Mouse (Mus musculus) monocyte, adult 5-6 weeks (primary cell): Measurements from ENCODE around the gene Ttf1. TPM values are rescaled to one million over a fixed set of nuclear protein-coding genes. Genes with fewer than 3 reads are reported as not detected.

Experiments used
- ATAC-seq: fragments of 153-309, 156-312 bp; replicated peaks from 2 replicates; pipeline ENCODE4 v1.8.0; 2017; ENCODE audit warnings: mild to moderate bottlenecking; ENCODE audit not compliant: low TSS enrichment, insufficient number of reproducible peaks, severe bottlenecking, poor library complexity, low FRiP score
- total RNA-seq: library from RNA; stranded (forward); fragments of 200-1000, 200-491, 200-594 nt; gene quantifications from 3 replicates; pipeline ENCODE4 v1.2.3, GENCODE M21; 2017

Gene Ttf1
- total RNA-seq = 20.0 to 44.0 TPM (median 29.0 TPM) in 3 replicates

- peak; percentile 96 for ATAC-seq
Observed at GRCm38 (mm10) chr2:29060135-29060597, at the start of gene Ttf1. Gene Ttf1, plus strand, starts transcription at chr2:29060262.

DNA sequence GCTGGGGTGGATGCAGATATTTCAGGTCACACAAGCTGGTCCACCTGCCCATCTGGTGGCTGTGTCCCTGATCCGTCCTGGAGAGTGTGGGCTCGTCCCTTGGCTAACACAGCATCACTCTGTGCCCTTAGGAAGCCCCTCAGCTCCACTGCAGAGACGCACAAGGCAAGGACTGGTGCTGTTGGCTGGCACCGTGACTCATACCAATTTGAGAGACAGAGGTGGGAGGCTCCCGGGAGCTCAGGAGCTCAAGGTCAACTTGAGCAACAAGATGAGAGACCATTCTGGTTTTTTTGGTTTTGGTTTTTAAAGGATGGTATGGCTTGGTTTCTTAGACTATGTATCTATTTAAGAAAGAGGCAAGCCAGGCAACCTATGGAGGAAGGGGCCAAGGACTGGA lies 47.5 kb upstream of the Ttf1 start:
- ATAC-seq = no peak

- no peak for ATAC-seq
Observed at GRCm38 (mm10) chr2:29016599-29017587, 43.2 kb upstream of the Ttf1 start.

GRCm38 (mm10) chr2:29018680-29019079 lies 41.4 kb upstream of the Ttf1 start:
- no peak for ATAC-seq

DNA sequence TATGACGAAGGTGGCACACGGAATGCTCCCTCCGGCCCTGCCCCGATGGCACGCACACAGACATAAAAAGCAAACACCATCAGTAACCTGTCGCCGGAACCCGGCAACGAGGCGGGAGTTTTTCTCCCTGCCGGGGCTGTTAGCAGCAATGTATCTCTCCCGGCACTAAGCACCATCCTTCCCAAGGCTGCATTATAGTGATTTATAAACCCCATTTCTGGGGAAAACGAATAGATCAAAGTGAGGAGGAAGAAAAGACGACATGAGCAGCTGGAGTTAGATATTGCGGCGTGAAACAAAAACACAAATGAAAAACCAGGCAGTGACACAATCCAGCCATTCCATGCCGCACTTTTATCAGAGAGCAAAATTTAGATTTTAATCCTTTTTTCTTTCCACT lies 39.0 kb upstream of the Ttf1 start:
- ATAC-seq = no peak

- ATAC-seq = no peak
Observed at GRCm38 (mm10) chr2:29023001-29023400, 37.1 kb upstream of the Ttf1 start.

DNA sequence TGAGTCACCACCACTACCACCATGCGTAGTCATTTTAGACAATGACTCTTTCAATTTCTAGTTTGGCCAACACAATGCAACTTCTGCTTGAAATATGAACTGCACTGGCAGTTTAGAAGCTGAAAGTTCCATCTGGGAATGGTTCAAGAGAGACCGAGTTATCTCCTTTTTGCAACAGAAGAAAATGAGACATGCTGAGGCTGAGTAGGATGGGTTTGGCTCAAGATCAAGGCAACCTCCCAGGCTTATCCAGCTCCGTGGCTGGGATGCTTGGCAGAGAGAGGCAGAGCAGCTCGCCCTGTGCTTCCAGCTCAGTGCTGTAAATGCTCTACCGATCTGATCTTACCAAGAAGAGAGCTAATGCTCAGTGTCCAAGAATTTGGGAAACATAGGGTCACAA lies 34.8 kb upstream of the Ttf1 start:
- ATAC-seq = no peak

DNA sequence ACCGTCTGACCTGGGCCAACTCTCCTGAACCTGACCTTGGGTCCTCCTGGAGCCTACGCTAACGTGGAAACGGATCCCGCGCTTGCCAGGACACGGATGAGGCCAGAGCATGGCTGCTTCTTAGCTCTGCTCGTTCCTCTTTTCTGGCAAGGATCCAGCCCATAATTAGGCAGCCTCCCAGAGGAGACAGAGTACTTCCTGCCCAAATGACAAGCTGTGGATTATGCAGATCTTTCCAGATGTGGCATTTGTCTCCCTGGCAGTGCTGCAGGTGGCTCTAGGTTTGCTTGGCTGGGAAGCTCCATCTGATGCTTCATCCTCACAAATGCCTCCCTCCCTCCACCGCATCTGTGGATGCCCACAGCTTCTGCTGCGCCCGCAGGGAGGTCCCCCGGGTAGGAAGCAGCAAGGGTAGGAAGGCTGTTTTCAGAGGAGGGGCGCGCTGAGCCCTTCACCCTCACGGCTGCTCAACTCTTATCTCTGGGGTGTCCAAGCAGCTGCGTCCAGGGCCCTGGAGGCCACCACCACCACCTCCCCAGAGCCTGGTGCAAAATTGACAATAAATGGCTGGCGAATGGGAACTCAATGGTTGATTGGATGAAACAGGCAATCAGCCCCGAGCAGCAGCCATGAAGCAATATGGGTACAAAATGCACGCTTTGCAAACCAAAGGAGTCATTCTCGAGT lies 29.9 kb upstream of the Ttf1 start:
- no peak for ATAC-seq

DNA sequence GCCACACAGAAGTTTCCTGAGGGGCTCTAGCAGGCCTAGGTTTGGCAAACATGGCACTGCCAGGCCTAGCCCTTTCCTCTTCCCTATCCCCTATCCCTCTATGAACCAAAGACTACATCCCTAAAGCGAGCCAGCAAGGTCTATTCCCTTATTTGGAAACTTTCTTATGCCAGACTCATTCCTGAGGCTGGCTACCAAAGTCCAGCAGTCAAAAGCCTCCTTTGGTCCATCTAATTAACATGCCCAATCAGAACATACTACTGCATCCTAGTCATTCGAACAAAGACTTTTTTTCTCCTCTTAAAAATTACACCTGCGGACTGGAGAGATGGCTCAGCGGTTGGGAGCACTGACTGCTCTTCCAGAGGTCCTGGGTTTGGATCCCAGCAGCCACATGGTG lies 28.1 kb upstream of the Ttf1 start:
- no peak for ATAC-seq

- no peak for ATAC-seq
Observed at GRCm38 (mm10) chr2:29034542-29035475, 25.3 kb upstream of the Ttf1 start.

DNA sequence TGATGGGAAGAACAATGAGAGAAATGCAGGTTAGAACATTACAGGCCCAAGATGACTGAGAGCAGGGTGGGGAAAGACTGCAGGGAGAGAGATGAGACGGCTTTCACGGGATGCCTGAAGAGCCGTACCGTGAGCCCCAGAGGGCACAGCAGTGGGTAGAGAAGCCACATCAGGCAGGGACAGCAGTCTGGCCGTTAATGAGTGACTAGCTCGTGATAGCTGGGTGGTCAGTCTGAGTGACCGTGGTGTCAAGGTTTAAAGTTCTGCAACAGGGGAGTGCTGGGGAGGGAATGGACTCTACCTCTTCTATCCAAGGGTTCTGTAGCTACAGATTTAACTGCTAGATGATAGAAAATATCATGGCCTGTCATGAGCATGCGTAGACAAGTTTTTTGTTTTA lies 24.4 kb upstream of the Ttf1 start:
- no peak for ATAC-seq

DNA sequence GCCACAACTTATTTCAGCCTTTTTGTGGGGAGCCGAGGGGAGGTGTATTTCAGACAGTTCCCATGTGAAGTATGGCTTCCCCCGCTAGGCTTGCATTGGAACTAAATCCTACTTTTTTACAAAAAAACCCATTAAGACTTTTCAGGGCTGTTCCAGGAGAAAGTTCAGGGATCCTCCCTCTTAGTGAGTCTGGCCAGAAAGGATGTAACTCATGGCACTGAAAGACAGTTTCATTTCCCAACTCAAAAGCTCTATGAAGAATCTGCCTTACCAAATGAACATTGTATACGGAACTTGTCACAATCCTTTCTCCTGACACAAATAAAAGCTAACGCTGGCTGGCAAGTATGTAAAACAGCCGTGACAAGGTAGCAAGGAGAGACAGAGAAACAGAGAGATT lies 20.3 kb upstream of the Ttf1 start:
- ATAC-seq = no peak

DNA sequence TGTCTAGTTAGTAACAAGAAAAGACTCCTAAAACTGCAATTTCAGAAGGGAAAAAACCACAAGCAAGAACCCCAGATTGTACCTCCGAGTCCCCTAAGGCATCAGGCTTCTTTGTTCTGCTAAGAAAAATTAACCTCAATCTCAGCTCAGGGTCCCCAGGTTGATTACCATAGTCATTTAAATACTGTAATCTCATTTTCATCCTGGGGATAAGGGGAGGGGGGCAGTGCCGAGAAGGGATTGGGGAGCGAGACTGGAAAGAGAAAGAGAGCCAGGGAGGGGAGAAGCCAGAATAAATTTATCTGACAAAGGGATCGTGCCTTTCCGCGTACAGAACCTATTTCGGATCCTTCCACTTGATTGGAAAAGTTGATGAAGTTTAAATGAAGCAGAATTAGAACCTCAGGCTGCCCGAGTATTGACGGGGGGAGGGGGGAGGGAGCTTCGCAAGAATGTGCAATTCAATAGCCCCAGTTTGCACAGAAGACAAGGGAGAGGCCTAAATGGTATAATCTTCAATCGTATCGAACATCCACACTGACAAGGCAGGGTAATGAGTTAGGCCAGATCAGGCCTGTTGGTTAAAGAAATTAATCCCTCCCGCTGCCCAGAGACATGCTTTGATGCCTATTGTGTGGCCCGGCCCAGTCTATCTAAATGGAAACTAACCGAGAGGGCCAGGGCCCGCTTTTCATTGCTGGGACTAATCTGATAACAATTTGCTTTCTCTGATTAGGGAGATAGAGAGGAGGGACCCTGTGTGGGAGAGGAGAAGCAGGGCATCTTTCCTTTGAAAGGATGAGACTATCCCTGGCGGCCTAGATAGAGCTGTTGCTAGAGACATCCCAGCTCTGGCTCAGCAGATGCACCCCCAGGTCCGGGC lies 19.2 kb upstream of the Ttf1 start:
- no peak for ATAC-seq

GRCm38 (mm10) chr2:29041477-29041768 lies 18.6 kb upstream of the Ttf1 start:
- ATAC-seq = no peak

GRCm38 (mm10) chr2:29042124-29042523 lies 17.9 kb upstream of the Ttf1 start:
- ATAC-seq = no peak

DNA sequence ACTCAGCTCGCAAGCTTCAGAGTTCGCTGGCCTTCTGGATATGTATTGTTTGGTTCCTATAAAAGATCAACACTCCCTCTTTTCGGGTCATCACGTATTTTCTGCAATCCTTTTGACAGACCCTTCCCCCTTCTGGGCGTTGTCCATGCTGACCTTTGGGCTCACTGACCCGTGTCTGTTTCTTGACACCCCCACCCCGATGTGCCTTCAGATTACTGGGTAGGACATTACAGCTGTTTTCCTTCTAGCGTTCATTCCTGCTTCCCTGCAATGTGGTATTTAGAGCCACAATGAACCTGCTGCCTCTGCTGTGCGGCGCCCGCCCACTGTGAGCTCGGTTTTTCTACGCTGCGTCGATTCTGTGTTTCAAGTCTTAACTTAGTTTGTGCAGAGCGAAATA lies 13.9 kb upstream of the Ttf1 start:
- ATAC-seq = no peak

DNA sequence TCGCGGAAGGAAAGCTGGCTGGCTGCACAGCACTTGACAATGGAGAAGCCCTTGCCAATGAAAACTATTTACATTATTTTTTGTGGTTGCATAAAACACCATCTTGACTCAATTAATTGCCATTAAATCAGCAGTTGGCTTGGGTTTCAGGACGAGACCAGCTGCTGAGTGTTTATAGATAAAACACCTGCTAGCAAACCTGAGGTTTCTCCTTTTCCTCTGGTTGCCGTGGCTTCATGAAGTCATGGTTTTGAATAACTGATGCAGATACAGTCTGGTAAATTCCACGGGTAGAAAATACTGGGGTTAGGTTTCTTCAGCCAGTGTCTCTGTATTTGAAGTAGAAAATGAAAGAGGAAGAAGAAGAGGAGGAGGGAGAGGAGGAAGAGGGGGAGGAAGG lies 8.1 kb upstream of the Ttf1 start:
- ATAC-seq = no peak

DNA sequence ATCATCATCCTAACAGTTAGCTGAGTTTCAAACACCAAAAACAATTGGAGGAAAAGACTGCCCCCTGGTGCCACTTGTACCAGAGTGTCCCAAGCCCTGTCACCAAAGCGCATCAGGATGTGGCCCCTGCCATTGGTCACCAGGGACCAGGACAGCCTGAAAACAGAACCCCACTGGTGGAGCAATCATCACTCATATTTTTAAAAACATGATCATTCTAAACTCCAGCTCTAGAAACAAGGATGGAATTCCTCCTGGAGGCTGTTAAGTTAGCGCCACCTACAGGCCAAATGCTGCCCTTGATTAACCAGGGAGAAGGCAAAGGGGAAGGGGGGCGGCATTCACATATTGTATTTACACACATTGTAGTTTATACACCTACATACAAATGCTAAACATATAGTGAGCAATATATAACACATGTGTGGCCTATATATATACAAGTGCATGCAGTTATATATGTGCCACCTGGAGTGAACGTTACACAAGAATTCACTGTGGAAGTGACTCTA lies 7.1 kb upstream of the Ttf1 start:
- ATAC-seq = peak; percentile 47
